Mouse (Mus musculus) lung, postnatal 0 days (tissue): ENCODE measurements at regions not wholly inside any gene's neighbourhood (a gene's known extent, or its start where the extent isn't known, plus 50 kb on each side); places are given as distances from the start of the nearest gene placed in this dataset.

Experiments used
- CTCF ChIP-seq: IDR thresholded peaks from 2 replicates; pipeline ENCODE4 v1.5.1; 2016; ENCODE audit warnings: antibody characterized with exemption, mild to moderate bottlenecking
- EP300 ChIP-seq: IDR thresholded peaks from 2 replicates; pipeline ENCODE4 v1.6.1; 2016; ENCODE audit warnings: antibody characterized with exemption, mild to moderate bottlenecking, control low read depth

DNA sequence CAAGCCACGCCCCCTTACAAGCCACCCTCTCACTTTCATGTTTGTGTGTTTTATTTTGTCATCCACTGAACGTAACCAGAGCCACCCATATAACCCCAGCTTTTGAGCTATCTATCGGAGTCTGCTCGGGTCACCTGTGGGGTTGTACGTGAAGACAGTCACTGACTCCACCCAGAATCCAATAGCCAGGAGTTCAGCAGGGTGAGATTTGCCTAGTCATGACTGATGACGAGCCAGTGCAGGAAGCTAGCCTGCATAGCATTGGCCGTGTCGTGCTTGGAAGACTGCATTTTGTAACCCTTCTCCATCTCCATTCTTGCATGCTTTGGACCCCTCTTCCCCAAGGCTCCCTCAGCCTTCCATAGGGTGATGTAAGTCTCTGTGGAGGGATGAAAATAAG lies 243.3 kb upstream of the Nr5a2 start:
- TF ChIP-seq CTCF: no peak
- TF ChIP-seq EP300: no peak
